Mouse (Mus musculus) layer of hippocampus, adult 11-12 months (tissue): ENCODE results near the gene H2-T3.
"Not testable (repeated sequence)": the region's sequence is repeated elsewhere in the genome, so short reads cannot be mapped to it uniquely, and the experiment has no call there.

ENCODE experiments used
- DNase-seq: peaks from one replicate; pipeline ENCODE4 v3.0.0; 2022; ENCODE audit warnings: low spot score

Gene H2-T3

DNA sequence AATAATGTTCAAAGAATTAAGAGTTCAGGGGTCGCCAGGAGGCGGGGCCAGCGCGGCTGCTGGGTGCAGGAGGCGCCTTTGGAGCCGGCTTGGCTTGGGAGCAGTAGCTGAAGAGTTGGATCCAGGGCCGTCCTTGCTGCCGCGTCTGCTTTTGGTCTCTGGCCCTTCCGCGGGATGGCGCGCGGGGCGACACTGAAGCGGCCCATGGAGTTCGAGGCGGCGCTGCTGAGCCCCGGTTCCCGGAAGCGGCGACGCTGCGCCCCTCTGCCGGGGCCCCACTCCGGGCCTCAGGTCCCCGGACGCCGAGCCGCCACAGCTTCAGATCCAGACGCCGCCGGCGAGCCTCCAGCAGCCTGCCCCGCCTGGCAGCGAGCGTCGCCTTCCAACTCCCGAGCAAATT is 11.1 kb downstream of the H2-T3 start:
- not testable (repeated sequence) for DNase-seq

DNA sequence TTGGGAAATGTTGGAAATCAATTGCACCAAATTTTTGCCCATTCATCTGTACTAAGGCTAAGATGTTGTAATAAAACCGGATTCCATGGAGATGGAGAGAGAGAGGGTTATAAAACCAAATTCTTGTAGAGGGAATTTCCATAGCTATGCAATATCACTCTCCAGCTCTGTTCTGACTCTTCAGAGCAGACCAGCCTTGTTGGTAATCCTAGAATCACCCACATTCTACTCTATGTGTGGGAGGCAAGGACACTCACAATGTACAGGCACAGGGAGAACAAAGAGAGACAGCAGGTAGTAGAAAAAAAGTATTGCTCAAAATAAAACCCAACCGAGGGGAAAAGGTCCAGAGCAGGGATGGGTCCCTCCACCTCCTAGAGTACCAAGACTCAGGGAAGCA is 14.0 kb downstream of the H2-T3 start:
- DNase-seq, result not testable (repeated sequence)

DNA sequence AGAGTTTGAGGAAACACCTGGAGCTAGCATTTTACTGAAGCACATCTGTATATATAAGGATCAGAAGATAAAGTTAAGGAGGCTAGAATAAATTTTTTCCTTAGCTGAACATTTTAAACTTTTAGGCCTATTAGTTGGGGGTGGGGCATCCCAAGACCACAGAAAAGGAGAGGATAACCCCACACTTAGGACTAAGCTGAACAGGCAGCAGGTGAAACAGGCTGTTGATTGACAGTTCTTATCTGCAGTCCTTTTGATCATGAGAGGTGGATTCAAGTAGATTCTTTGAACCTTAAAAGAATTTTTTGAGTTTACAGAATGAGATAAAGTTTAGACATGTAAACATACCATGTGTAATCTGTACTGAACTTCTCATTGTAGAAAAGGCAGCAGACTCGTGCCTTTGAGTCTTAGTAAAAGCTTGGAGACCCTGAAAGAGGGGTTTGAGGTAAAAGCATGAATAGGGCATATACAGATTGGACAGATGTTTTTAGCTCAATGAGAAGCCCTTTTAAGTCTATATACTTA is 19.7 kb downstream of the H2-T3 start:
- no peak for DNase-seq

DNA sequence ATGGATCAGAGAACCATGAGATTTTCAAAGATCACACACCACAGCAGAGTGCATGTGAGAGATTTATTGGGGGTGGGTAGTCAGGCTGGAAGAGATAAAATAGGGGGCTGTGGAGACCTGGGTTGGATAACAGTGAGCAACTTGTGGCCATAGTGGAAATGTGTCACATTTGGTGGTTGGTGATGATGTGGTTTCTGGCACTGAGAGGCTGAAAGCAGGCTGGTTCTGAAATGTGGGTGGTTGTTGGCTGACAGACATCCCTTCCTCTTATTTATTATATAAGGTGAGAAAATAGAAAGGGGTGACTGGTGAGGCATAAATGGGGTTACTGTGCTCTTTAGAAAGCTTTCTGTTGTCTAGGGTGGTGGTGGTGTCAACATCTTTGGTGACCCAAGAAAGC is 20.3 kb downstream of the H2-T3 start:
- no peak for DNase-seq

DNA sequence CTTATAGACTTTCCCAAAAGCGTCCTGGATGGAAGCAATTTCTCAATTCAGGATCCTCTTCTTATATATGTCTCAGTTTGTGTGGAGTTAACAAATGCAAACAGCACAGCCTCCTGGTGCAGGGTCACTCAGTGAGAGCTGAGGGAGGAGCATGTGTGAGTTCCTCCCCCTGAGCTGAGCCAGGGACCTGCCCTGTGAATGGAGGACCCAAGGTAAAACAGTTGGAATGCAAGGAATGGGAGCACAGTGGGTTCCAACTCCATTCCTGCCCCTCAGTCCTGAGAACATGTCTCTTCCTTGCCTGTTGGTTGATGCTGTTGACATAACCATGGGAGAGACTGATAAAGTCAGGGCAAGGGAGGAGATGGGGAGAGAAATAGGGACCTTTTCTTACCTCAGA is 21.0 kb downstream of the H2-T3 start:
- not testable (repeated sequence) for DNase-seq

DNA sequence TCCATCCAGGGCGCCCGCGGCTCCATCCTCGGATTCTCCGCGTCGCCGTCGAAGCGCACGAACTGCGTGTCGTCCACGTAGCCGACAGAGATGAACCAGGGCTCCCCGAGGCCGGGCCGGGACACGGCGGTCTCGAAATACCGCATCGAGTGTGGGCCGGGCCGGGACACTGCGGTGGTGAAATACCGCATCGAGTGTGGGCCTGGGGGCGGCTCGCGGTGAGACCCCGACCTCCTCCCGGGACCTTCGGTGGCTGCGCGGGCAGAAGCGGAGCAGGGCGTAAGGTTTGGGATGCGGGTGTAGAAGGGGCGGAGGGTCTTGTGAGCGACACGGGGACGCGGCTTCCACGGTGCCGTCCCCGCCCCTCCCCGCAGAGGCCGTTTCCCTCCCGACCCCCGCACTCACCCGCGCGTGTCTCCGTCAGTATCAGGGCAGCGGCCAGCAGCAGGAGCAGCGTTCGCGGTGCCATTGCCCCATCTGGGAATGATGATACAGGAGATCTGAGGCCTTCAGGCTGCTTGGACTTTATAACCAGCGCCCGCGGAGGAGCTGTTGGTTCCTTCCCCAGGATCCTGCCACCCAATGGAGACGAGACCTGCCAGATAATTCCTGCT is 21.9 kb downstream of the H2-T3 start, which contains the start of gene Gm8909:
Gene Gm8909 (minus strand): TSS at position 499 of the 614 bp plus-strand sequence.
- no peak for DNase-seq

DNA sequence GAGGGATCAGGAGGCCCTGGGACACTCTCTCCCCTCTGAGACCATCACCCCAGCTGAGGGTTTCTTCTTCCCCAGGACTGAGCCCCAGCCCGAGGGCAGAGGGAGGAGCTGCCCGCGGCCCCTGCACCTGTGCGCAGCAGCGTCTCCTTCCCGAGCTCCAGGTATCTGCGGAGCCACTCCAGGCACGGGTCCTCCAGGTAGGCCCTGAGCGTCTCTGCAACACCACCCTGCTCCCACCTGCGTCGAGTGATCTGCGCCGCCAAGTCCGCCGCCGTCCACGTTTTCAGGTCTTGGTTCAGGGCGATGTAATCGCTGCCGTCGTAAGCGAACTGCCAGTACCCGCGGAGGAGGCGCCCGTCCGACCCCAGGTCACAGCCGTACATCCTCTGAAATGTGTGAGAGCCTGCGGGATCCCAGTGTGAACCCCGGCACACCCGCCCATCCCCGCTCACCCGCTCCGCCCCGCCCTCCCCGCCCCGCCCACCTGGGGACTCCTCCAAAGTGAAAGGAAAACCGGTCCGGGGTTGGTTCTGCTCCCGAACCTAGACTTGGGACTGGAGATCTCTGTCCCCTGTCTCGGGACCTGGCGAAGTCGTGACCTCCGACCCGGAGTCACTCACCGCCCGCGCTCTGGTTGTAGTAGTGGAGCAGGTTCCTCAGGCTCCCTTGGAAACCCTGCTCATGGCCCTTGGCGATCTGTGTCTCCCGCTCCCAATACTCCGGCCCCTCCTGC is 22.6 kb downstream of the H2-T3 start:
- no peak for DNase-seq

DNA sequence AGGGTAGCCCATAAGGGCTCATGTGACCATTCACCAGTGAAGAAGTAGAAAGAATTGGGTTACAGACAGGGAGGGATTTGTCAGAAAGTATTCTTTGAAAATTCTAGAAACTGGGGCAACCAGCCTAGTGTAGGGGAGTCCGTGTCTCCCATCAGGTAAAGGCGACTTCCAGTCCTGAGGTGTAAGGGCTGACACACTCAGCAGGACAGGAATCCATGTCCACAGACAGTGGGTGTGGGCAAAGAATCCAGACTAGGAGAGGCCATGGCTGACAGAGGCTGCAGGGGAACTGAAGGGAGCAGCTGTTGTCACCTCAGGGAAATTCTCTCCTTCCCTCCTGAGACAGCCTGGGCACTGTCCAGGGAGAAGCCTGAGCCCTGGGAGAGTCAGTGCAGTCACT is 23.2 kb downstream of the H2-T3 start:
- not testable (repeated sequence) for DNase-seq

DNA sequence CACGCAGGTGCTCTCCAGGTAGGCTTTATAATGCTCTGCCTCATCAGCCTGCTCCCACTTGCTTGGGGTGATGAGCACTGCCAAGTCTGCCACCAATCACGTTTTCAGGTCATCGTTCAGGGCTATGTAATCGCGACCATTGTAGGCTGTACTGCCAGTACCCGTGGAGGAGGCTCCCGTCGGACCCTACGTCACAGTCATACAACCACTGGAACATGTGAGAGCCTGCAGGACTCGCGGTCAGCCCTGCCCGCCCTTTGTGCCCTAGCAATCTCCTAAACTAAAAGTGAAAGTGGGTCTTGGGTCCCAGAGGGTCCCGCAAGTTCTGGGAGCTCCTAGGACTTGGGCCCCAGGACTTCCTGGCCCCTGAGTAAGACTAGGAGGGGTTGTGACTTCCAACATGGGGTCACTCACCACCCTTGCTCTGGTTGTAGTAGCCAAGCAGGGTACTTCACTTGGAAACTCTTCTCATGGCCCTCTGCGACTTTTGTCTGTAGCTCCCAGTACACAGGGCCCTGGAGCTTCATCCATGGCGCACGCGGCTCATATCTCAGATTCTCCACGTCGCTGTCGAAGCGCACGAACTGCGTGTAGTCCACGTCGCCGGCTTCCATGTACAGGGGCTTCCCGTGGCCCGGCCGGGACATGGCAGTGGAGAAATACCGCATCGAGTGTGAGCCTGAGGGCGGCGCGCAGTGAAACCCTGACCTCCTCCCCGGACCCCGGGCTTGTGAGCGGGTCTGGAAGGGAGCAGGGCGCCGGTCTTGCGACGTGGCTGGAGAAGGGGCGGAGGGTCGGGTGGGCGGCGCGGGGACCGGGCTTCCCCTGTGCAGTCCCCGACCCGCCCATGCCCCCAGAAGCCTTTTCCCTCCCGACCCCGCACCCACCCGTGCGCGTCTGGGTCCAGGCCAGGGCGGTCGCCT is 28.7 kb downstream of the H2-T3 start:
- no peak for DNase-seq

DNA sequence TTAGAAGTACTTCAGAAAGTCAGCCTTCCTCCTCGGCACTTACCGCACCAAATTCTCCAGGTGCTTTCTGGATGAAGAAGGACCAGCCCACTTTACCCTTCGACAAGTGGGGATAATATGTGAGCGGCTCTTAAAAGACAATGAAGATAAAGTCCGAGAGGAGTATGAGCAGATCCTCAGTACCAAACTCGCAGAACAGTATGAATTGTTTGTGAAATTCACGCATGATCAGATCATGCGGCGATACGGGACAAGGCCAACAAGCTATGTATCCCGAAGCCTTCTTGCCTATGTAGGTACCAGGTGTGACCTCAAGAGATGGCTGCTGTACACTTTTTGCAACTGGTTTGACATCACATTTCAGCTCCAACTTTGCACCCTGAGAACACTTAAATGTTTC is 31.8 kb downstream of the H2-T3 start:
- not testable (repeated sequence) for DNase-seq

DNA sequence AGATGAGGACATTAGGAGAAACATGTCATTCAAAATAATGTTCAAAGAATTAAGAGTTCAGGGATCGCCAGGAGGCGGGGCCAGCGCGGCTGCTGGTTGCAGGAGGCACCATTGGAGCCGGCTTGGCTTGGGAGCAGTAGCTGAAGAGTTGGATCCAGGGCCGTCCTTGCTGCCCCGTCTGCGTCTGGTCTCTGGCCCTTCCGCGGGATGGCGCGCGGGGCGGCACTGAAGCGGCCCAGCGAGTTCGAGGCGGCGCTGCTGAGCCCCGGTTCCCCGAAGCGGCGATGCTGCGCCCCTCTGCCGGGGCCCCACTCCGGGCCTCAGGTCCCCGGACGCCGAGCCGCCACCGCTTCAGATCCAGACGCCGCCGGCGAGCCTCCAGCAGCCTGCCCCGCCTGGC is 32.3 kb downstream of the H2-T3 start:
- DNase-seq, result not testable (repeated sequence)

DNA sequence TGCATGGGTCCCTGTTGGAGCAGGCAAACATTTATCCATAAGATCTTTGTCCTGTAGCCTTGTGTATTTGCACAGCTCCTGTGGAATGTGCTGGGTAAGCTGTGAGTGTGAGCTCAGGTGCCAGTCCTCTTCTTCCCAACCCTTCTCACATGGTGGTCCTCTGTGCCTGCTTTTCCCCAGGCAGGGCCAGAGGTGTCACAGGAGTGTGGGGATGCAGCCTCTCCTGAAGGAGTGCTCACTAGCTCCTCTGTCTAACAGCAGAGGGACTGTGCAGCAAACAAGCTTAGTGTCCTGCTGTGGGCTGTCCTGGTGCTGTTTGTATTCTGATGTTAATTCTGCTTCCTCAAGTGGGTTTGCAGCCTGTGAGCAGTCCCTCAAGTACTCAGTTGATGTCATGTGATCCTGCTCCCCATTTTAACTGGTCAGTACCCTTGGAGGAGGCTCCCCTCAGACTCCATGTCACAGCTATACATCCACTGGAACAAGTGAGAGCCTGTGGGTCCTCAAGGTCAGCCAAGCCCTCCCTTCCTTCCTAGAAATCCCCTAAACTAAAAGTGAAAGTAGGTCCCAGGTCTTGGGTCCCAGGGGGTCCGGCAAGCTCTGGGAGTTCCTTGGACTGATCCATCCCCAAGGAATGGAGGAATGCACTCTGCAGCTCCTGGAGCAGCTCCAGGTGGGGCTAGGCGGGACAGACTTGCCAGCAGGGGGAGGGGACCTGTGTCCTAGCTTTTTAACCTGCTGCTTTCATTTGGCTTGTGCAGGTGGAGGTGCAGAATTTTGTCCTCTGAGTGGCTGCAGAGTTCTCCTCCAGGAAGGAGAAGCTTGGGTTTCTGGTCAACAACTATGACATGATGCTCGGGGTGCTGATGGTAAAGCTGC is 35.6 kb downstream of the H2-T3 start:
- no peak for DNase-seq

DNA sequence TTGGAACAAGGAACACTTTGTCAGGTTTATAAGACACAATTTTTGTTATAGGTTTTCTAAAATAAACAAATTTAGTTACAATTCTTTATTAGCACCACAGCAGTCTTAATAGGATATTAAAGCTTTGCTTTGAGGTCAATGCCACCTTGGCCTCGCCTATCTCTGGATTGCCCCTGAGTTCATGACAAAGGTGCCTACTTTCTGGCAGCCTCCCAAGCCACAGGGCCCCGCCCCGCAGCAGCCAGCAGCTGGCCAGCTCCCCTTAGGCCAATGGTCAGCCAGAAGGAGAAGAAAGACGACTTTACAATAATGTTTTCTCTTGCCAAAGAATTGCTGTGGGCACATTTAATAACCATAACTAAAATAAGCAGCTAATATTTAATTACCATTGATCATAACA is 38.9 kb downstream of the H2-T3 start:
- DNase-seq, result not testable (repeated sequence)

DNA sequence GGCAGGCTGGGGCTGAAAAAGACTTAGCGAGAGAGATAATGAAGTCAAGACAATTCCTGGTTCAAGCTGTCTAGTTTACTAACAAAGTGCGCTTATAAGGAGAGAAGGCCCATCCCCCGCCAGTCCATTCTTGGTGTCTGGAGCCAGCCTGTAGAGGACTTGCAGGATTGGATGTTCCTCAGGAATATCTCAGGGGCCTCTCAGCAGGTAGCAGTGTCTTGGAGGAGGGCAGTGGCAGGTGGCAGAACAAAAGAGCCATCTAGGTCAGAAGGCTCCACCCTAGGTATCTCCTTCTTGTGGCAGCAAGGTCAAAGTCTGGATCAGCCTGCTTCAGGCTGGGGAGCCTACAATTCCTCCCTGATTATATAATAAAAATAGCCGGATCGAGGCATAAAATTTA is 41.6 kb downstream of the H2-T3 start:
- not testable (repeated sequence) for DNase-seq

DNA sequence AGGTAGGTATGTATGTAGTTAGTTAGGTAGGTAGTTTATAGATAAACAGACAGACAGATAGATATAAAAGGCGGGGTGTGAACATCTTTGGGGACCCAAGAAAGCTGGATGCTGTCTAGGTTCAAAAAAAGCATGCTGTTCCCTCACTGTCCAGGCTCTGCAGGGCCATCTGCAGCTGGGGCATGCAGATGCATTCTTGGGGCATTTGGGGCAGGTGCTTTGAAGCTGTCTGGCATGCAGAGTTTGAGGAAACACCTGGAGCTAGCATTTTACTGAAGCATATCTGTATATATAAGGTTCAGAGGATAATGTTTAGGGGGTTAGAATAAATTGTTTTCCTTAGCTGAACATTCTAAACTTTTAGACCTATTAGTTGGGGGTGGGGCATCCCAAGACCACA is 43.1 kb downstream of the H2-T3 start:
- not testable (repeated sequence) for DNase-seq

DNA sequence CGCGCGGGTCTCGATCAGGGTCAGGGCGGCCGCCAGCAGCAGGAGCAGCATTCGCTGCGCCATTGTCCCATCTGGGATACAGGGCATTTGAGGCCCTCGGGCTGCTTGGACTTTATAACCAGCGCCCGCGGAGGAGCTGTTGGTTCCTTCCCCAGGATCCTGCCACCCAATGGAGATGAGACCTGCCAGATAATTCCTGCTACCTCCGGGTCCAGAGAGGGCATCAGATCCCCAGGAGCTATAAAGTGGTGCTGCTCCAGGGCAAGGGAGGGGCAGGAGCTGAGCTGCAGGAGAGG is 44.3 kb downstream of the H2-T3 start:
- not testable (repeated sequence) for DNase-seq

DNA sequence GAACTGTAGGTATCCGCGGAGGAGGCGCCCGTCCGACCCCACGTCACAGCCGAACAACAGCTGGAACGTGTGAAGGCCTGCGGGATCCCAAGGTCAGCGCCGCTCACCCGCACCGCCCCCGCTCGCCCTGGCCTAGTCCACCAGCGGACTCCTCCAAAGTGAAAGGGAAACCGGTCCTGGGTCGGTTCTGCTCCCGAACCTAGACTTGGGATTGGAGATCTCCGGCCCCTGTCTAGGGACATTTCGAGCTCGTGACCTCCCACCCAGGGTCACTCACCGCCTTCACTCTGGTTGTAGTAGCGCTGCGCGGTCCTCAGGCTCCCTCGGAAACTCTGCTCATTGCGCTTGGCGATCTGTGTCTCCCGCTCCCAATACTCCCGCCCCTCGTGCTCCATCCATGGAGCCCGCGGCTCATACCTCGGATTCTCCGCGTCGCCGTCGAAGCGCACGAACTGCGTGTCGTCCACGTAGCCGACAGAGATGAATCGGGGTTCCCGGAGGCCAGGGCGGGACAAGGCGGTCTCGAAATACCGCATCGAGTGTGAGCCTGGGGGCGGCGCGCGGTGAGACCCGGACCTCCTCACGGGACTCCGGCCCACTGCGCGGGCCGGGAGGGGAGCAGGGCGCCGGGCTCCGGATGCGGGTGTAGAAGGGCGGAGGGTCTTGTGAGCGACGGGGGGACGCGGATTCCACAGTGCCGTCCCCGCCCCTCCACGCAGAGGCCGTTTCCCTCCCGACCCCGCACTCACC is 44.8 kb downstream of the H2-T3 start:
- DNase-seq, result no peak

DNA sequence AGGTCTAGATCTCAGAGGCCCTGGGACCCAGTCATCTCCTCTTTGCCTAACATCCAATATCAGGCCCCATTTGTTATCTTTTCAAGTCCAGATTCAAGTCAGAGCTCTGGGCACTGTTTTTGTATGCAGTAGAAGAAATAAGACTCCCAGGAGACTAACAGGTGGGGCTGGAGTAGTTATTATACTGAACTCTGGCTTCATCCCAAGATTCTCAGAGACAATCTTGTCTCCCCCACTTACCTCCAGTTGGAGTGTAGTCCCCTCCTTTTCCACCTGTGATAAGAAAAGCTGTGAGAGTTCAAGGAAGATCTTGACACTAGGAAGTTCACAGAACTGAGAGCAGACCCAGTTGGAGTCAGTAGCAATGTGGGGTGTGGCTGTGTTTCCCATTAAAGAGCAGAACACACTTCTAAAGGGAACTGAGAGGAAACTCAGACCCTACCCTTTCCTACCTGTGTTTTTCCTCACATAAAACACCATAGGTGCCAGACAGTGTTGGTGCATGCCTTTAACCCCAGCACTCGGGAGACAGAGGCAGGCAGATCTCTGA is 53.7 kb downstream of the H2-T3 start:
- not testable (repeated sequence) for DNase-seq
